Mouse (Mus musculus): Measurements from ENCODE around the gene Agap2. TPM values are rescaled to one million over a fixed set of nuclear protein-coding genes. Genes with fewer than 3 reads are reported as not detected.

Agap2 gene
- total and polyA plus RNA-seq, 3 experiments, result 24.8 to 43.5 (median 26.1) TPM

- Histone ChIP-seq H3K4me3 (replicated peaks in 1 of 3; ENCODE audit: low read depth in 2 of 3, low read length in 2 of 3, poor library complexity in 1 of 3) (peak overlapping the region; percentile 91 to 99 (median 98)), H3K4me2 (ENCODE audit: insufficient read depth, low read depth, poor library complexity, severe bottlenecking) (peak overlapping the region; percentile 86), H3K4me1 (ENCODE audit: control insufficient read depth in 1 of 2, insufficient read depth in 2 of 2) (peaks cover 4 to 39% of the 10 kb centered on the region in 2 experiments; a peak in 3 of 4 replicates), H3K27me3 (replicated peaks) (no peaks in the 10 kb centered on the region), H3K27ac (ENCODE audit: insufficient read depth, low read depth) (peak overlapping the region; percentile 3), H3K79me2 (replicated peaks; ENCODE audit: control insufficient read depth, extremely low read depth, insufficient read depth, poor library complexity, severe bottlenecking) (peaks cover 7% of the 10 kb centered on the region; the same call in 1 of the 2 replicates), H3K36me3 (replicated peaks in 1 of 2; ENCODE audit: control insufficient read depth in 1 of 2, insufficient read depth in 1 of 2, low read length in 1 of 2) (peaks cover 35 to 43% of the 10 kb centered on the region in 2 experiments), H3K9ac (ENCODE audit: insufficient read depth, low read depth) (peak overlapping the region; percentile 70), H3K9me3 (replicated peaks; ENCODE audit: low read length) (no peaks in the 10 kb centered on the region)
- in situ Hi-C loops (cut with MboI; ENCODE audit: low pct_ligation_motif_present, low pct_unique_long_range_greater_than_20kb, low sequenced_read_pairs), result no loop called here
- no peak for TF ChIP-seq NRF1 (IDR thresholded peaks at IDR 0.05; ENCODE audit: low read depth, low read length)
- TF ChIP-seq NELFE (IDR thresholded peaks at IDR 0.05; ENCODE audit: low read depth, low read length), result 0 out of 2 replicates have a peak, but pooled peaks have one; percentile 75
- TF ChIP-seq POLR2AphosphoS2 (IDR thresholded peaks at IDR 0.05; ENCODE audit: low read depth, low read length), result 0 out of 2 replicates have a peak, but pooled peaks have one; percentile 50
- TF ChIP-seq SMC3 (IDR thresholded peaks at IDR 0.05; ENCODE audit: low read depth, low read length), result no peak
- TF ChIP-seq MXI1 (IDR thresholded peaks at IDR 0.05; ENCODE audit: low read depth, low read length), result 0 out of 2 replicates have a peak, but pooled peaks have one; percentile 15
- no peak for TF ChIP-seq CTCF (conservative IDR thresholded peaks at IDR 0.05 in 1 of 2, IDR thresholded peaks at IDR 0.05 in 1 of 2; ENCODE audit: low read depth in 2 of 2, low read length in 2 of 2)
- no peak for TF ChIP-seq CHD1 (IDR thresholded peaks at IDR 0.05; ENCODE audit: low read depth, low read length)
- no peak for TF ChIP-seq ZC3H11A (IDR thresholded peaks at IDR 0.05; ENCODE audit: low read depth, low read length)
- TF ChIP-seq CHD2 (IDR thresholded peaks at IDR 0.05; ENCODE audit: low read length), result no peak
- no peak for TF ChIP-seq BHLHE40 (IDR thresholded peaks at IDR 0.05; ENCODE audit: low read depth, low read length)
- no peak for TF ChIP-seq TBP (conservative IDR thresholded peaks at IDR 0.05; ENCODE audit: low read depth, low read length)
- TF ChIP-seq IRF4 (IDR thresholded peaks at IDR 0.05; ENCODE audit: low read depth, low read length), result no peak
- dilution Hi-C loops (cut with MboI; ENCODE audit: extremely low pct_ligation_motif_present, extremely low pct_unique_long_range_greater_than_20kb, low sequenced_read_pairs), result no loop called here
- no peak for DNase-seq (ENCODE audit: extremely low read depth)
Observed at GRCm38 (mm10) chr10:127120301-127121065, 45.4 kb downstream of the Agap2 start.

DNA sequence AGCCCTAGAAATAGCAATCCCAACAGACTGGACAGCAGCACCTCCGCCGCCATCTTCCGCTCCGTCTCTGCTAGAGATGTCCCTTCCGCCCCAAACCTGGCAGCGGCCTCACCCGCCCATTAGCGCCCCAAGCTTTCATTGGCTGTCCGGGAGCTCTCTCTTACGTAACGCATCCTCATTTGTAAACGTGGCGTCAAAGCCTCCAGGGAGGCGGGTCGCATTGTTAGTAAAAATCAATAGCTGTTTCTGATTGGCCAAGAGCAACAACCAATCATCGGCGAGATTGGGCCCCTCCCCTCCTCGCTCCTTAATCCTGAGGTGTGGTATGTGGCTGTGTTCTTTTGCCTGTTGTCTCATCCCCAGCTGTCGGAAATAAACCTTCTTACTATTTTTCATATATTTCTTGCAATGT, 46.0 kb downstream of the Agap2 start, which contains the start of gene Os9:
Gene Os9 (minus strand): TSS at position 66 of the 412 bp plus-strand sequence.
- peaks cover 4 to 39% of the 10 kb centered on the region in 2 experiments; a peak in 3 of 4 replicates for H3K4me1 ChIP-seq (ENCODE audit: control insufficient read depth in 1 of 2, insufficient read depth in 2 of 2)
- TF ChIP-seq MAZ (IDR thresholded peaks at IDR 0.05; ENCODE audit: low read depth, low read length) (peak; percentile 54; the same call in 1 of the 2 replicates), ELF1 (IDR thresholded peaks at IDR 0.05; ENCODE audit: low read depth, low read length) (peak; percentile 100), RAD21 (IDR thresholded peaks at IDR 0.05; ENCODE audit: low read depth, low read length) (no peak), POLR2A (IDR thresholded peaks at IDR 0.05; ENCODE audit: low read depth, low read length) (peak; percentile 84), JUND (conservative IDR thresholded peaks at IDR 0.05; ENCODE audit: low read depth, low read length) (no peak), USF2 (conservative IDR thresholded peaks at IDR 0.05; ENCODE audit: low read depth, low read length) (no peak), ZC3H11A (IDR thresholded peaks at IDR 0.05; ENCODE audit: low read depth, low read length) (no peak), NELFE (IDR thresholded peaks at IDR 0.05; ENCODE audit: low read depth, low read length) (no peak; the same call in 1 of the 2 replicates), EP300 (IDR thresholded peaks at IDR 0.05; ENCODE audit: low read length) (no peak), ZKSCAN1 (IDR thresholded peaks at IDR 0.05; ENCODE audit: borderline replicate concordance, low read depth, low read length) (no peak), TCF12 (IDR thresholded peaks at IDR 0.05; ENCODE audit: low read depth, low read length) (peak; percentile 74), SMC3 (IDR thresholded peaks at IDR 0.05; ENCODE audit: low read depth, low read length) (no peak), SIN3A (IDR thresholded peaks at IDR 0.05; ENCODE audit: low read length) (peak; percentile 97), HCFC1 (IDR thresholded peaks at IDR 0.05; ENCODE audit: low read depth, low read length) (peak; percentile 96), UBTF (IDR thresholded peaks at IDR 0.05; ENCODE audit: low read depth, low read length) (no peak), KAT2A (IDR thresholded peaks at IDR 0.05; ENCODE audit: insufficient replicate concordance, low read length) (peak; percentile 95; the same call in 1 of the 2 replicates), BHLHE40 (IDR thresholded peaks at IDR 0.05; ENCODE audit: low read depth, low read length) (no peak), TBP (conservative IDR thresholded peaks at IDR 0.05; ENCODE audit: low read depth, low read length) (peak; percentile 66; the same call in 1 of the 2 replicates), MXI1 (IDR thresholded peaks at IDR 0.05; ENCODE audit: low read depth, low read length) (peak; percentile 49; the same call in 1 of the 2 replicates), ZNF384 (IDR thresholded peaks at IDR 0.05; ENCODE audit: low read depth, low read length) (no peak), E2F4 (IDR thresholded peaks at IDR 0.05; ENCODE audit: insufficient replicate concordance, low read depth, low read length) (no peak), USF1 (IDR thresholded peaks at IDR 0.05; ENCODE audit: low read depth, low read length) (no peak), NRF1 (IDR thresholded peaks at IDR 0.05; ENCODE audit: low read depth, low read length) (peak; percentile 60), MAFK (IDR thresholded peaks at IDR 0.05; ENCODE audit: insufficient replicate concordance, low read length) (no peak)

More for the DNA sequence above, 46.0 kb downstream of the Agap2 start, which contains the start of gene Os9:
- Histone ChIP-seq H3K27ac (ENCODE audit: insufficient read depth, low read depth) (peak within 1 kb of the TSS; percentile 13), H3K4me3 (replicated peaks in 1 of 3; ENCODE audit: low read depth in 2 of 3, low read length in 2 of 3, poor library complexity in 1 of 3) (peak within 1 kb of the TSS; percentile 91 to 99 (median 98)), H3K4me2 (ENCODE audit: insufficient read depth, low read depth, poor library complexity, severe bottlenecking) (peak within 1 kb of the TSS; percentile 86), H3K9me3 (replicated peaks; ENCODE audit: low read length) (no peaks in the 10 kb centered on the region), H3K9ac (ENCODE audit: insufficient read depth, low read depth) (peak within 1 kb of the TSS; percentile 70), H3K79me2 (replicated peaks; ENCODE audit: control insufficient read depth, extremely low read depth, insufficient read depth, poor library complexity, severe bottlenecking) (peaks cover 7% of the 10 kb centered on the region; the same call in 1 of the 2 replicates), H3K27me3 (replicated peaks) (no peaks in the 10 kb centered on the region), H3K36me3 (replicated peaks in 1 of 2; ENCODE audit: control insufficient read depth in 1 of 2, insufficient read depth in 1 of 2, low read length in 1 of 2) (peaks cover 31 to 38% of the 10 kb centered on the region in 2 experiments)
- peak; percentile 99 for DNase-seq (ENCODE audit: extremely low read depth)
- dilution Hi-C loops (cut with MboI; ENCODE audit: extremely low pct_ligation_motif_present, extremely low pct_unique_long_range_greater_than_20kb, low sequenced_read_pairs) (no loop called here), in situ Hi-C loops (cut with MboI; ENCODE audit: low pct_ligation_motif_present, low pct_unique_long_range_greater_than_20kb, low sequenced_read_pairs) (no loop called here)

Measured in CH12.LX (cell line).